Mouse (Mus musculus): ENCODE data around the gene Prss12. TPM values are rescaled to one million over a fixed set of nuclear protein-coding genes. Genes with fewer than 3 reads are reported as not detected.

Prss12 gene
- total and polyA plus RNA-seq, 2 experiments = 0.07 to 0.18 TPM

DNA sequence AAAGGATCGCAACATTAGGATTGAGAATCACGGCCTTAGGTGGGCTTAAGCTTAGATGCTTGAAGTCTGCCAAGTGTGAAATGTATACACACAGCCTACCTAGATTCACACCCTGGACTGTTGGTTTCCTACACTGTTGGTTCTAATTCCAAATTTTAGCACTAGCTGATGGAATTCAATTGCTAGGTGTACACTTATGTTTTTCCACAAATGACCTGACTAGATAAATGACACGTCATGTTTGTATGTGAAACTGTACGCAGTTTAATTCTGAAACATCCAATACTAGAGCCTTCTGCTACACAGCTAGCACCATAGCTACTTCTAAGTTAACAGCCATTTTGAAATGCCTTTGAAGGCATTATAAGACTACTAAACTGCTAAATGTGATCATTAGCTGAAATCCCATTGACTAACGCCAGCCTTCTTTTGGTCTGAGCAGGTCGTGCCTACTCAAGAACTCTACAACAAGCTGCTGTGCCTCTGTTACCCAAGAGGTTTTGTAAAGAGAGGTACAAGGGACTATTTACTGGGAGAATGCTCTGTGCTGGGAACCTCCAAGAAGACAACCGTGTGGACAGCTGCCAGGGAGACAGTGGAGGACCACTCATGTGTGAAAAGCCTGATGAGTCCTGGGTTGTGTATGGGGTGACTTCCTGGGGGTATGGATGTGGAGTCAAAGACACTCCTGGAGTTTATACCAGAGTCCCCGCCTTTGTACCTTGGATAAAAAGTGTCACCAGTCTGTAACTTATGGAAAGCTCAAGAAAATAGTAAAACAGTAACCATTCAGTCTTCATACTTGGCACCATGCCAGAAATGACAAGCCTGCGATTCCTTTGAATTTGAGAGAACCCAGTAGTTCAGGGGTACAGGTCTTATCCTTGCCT, 59.3 kb downstream of the Prss12 start:
- Histone ChIP-seq H3K4me3 (ENCODE audit: insufficient read depth, low read depth, low read length) (peak overlapping the region; percentile 6; the same call in 1 of the 2 replicates), H3K79me2 (ENCODE audit: control insufficient read depth, insufficient read depth, low read length) (peaks cover 3% of the 10 kb centered on the region; the same call in 1 of the 2 replicates), H3K9ac (ENCODE audit: low read depth, low read length) (no peak overlapping the region), H3K27ac (replicated peaks; ENCODE audit: insufficient read depth, low read depth, low read length) (0 out of 2 replicates have a peak overlapping the region, but pooled peaks have one; percentile 19), H3K27me3 (ENCODE audit: control insufficient read depth, insufficient read depth, low read length) (no peaks in the 10 kb centered on the region), H3K36me3 (ENCODE audit: control insufficient read depth, insufficient read depth, low read length) (peaks cover 10% of the 10 kb centered on the region), H3K4me1 (ENCODE audit: control insufficient read depth, insufficient read depth, low read length) (peaks cover 10% of the 10 kb centered on the region)
- WGBS = 60% methylated on average over 9 of the region's 9 CpGs
- DNase-seq (ENCODE audit: extremely low read depth, low read depth, low spot score) = peak; percentile 30
- TF ChIP-seq CTCF (IDR thresholded peaks at IDR 0.05; ENCODE audit: low read depth, low read length) (no peak), POLR2A (IDR thresholded peaks at IDR 0.05; ENCODE audit: extremely low read depth, insufficient read depth, low read length) (no peak)

DNA sequence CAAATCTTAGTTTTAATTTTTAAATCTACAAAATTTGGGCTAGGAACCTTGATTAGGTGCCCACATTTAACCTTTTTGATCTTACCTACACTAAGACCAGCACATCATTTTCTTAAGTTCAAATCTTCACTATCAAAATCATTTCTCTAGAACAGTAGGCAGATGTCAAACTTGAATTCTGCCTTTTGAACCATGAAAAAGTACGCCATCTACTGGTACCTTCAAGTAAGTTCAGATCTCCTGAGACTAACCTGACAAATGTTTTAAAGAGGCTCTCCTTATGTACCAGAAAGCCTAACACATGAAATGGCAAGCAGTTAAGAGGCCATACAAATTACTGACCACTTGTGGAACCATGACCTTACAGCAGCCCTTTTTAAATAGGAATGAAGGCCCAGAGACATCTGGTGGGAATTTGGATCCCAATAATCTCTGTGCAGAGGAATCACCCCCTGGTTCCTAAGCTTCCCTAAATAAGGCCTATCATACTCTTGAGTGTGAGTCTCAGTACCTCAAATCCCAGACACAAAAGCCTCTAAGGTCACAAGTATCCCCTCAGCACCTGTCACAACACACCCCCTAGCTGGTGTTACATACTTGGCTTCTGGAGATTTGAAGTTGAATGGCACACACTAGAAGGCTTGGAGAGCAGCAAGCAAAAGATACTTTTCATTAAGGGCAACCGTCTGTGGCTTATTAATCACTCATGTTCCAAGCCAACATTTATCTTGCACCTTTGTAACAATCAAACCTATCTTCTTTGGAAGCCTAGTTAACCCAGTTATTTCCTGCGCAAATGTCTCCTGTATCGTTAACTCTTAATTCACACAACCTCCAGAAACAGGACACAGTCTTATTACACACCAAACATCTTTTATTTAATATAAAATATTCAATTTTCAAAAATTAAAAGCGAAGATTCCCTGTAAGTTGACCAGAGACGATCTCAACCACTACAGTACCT, 60.3 kb downstream of the Prss12 start:
- Histone ChIP-seq H3K4me3 (ENCODE audit: insufficient read depth, low read depth, low read length) (peak overlapping the region; percentile 73), H3K79me2 (ENCODE audit: control insufficient read depth, insufficient read depth, low read length) (peaks cover 3% of the 10 kb centered on the region; the same call in 1 of the 2 replicates), H3K27ac (replicated peaks; ENCODE audit: insufficient read depth, low read depth, low read length) (no peak overlapping the region), H3K9ac (ENCODE audit: low read depth, low read length) (peak overlapping the region; percentile 68), H3K36me3 (ENCODE audit: control insufficient read depth, insufficient read depth, low read length) (peaks cover 10% of the 10 kb centered on the region), H3K27me3 (ENCODE audit: control insufficient read depth, insufficient read depth, low read length) (no peaks in the 10 kb centered on the region), H3K4me1 (ENCODE audit: control insufficient read depth, insufficient read depth, low read length) (peaks cover 10% of the 10 kb centered on the region)
- TF ChIP-seq CTCF (IDR thresholded peaks at IDR 0.05; ENCODE audit: low read depth, low read length) (peak; percentile 23; the same call in 1 of the 2 replicates), POLR2A (IDR thresholded peaks at IDR 0.05; ENCODE audit: extremely low read depth, insufficient read depth, low read length) (no peak)
- 3% methylated on average over 6 of the region's 6 CpGs for WGBS
- DNase-seq (ENCODE audit: extremely low read depth, low read depth, low spot score) = peak; percentile 58

DNA sequence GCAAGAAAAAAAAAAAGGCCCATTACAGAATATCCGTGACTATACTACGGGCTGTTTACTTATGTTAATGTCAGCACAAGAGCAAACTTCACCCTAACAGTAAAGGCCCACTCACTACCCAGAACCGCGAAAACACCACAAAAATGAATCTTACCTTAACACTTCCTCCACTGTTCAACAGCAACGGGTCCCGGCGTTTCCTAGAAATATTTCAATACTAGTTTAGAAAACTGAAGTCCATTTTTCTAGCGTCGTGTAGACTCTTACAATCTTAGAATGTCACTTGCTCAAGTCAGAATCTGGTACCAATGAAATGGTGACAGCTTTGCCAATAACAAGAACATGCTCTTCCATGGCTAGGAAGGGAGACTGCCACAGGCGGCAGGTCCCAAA, 60.9 kb downstream of the Prss12 start:
- no peak for DNase-seq (ENCODE audit: extremely low read depth, low read depth, low spot score)
- Histone ChIP-seq H3K4me3 (ENCODE audit: insufficient read depth, low read depth, low read length) (peak overlapping the region; percentile 73), H3K27ac (replicated peaks; ENCODE audit: insufficient read depth, low read depth, low read length) (peak overlapping the region; percentile 64), H3K27me3 (ENCODE audit: control insufficient read depth, insufficient read depth, low read length) (no peaks in the 10 kb centered on the region), H3K9ac (ENCODE audit: low read depth, low read length) (peak overlapping the region; percentile 85), H3K36me3 (ENCODE audit: control insufficient read depth, insufficient read depth, low read length) (peaks cover 10% of the 10 kb centered on the region), H3K4me1 (ENCODE audit: control insufficient read depth, insufficient read depth, low read length) (peaks cover 10% of the 10 kb centered on the region), H3K79me2 (ENCODE audit: control insufficient read depth, insufficient read depth, low read length) (peaks cover 3% of the 10 kb centered on the region; the same call in 1 of the 2 replicates)
- TF ChIP-seq POLR2A (IDR thresholded peaks at IDR 0.05; ENCODE audit: extremely low read depth, insufficient read depth, low read length) (no peak), CTCF (IDR thresholded peaks at IDR 0.05; ENCODE audit: low read depth, low read length) (no peak)
- under 1% methylated on average over 10 of the region's 10 CpGs for WGBS

DNA sequence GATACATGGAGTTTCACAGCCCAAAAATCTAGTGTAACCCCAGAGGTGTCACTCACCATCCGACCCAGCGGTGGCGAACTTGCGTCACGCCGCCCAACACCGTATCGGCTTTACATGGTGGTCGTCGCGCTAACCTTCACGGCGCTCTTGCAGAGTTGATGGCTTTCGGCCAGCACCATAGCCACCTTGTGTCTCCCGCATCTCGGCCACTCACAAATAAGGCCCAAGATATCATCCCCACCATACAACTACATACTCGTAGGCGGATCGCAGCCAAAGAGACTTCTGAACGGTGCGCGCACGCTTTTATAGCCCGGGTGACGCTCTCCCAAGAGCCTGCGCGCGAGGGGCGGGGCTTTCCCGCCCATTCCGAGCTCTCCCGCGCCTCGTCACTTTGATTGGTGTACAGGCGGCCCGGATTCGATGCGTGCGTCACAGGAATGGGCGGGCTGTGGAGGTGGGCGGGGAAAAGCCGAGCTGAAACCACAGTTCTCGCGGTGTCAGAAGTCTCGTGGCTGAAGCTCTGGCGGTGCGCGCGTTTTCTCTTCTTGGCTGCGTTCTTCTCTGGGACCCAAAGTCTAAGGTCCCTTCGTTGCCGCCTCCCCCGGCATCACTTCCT, 61.5 kb downstream of the Prss12 start:
- Histone ChIP-seq H3K27me3 (ENCODE audit: control insufficient read depth, insufficient read depth, low read length) (no peaks in the 10 kb centered on the region), H3K79me2 (ENCODE audit: control insufficient read depth, insufficient read depth, low read length) (peaks cover 3% of the 10 kb centered on the region; the same call in 1 of the 2 replicates), H3K36me3 (ENCODE audit: control insufficient read depth, insufficient read depth, low read length) (peaks cover 10% of the 10 kb centered on the region), H3K27ac (replicated peaks; ENCODE audit: insufficient read depth, low read depth, low read length) (peak overlapping the region; percentile 88), H3K4me3 (ENCODE audit: insufficient read depth, low read depth, low read length) (peak overlapping the region; percentile 73), H3K9ac (ENCODE audit: low read depth, low read length) (peak overlapping the region; percentile 85), H3K4me1 (ENCODE audit: control insufficient read depth, insufficient read depth, low read length) (peaks cover 10% of the 10 kb centered on the region)
- DNase-seq (ENCODE audit: extremely low read depth, low read depth, low spot score) = peak; percentile 93
- TF ChIP-seq CTCF (IDR thresholded peaks at IDR 0.05; ENCODE audit: low read depth, low read length) (0 out of 2 replicates have a peak, but pooled peaks have one; percentile 2), POLR2A (IDR thresholded peaks at IDR 0.05; ENCODE audit: extremely low read depth, insufficient read depth, low read length) (peak; percentile 96)
- under 1% methylated on average over 53 of the region's 53 CpGs for WGBS
